Mouse (Mus musculus) urinary bladder, postnatal 4 days (tissue): ENCODE measurements at regions not wholly inside any gene's neighbourhood (a gene's known extent, or its start where the extent isn't known, plus 50 kb on each side); places are given as distances from the start of the nearest gene placed in this dataset.

Experiments used
- DNase-seq, 2 experiments: peaks; one replicate each; pipeline ENCODE4 v3.0.0; 2021 to 2022; ENCODE audit warnings: low spot score in 2 of 2

DNA sequence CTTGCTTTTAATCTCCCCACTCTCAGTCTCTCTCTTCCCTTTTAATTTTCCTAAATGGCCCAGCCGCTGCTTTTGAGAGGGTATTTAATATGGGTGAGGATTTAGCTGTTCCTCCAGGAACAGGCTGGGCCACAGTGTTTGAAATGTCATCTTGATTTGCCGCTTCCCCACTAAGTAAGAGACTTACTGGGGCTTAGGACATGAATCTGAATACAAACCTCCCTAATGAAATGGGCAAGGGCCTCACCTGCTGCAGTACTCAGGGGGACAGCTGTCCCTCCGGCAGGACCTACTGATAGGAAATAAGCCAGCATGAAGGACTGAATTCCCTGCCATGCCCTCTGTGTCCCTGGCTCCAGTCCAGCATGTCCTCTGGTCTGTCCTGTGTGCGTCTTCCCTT lies 50.6 kb upstream of the Prr23a1 start:
- DNase-seq, result no peak

DNA sequence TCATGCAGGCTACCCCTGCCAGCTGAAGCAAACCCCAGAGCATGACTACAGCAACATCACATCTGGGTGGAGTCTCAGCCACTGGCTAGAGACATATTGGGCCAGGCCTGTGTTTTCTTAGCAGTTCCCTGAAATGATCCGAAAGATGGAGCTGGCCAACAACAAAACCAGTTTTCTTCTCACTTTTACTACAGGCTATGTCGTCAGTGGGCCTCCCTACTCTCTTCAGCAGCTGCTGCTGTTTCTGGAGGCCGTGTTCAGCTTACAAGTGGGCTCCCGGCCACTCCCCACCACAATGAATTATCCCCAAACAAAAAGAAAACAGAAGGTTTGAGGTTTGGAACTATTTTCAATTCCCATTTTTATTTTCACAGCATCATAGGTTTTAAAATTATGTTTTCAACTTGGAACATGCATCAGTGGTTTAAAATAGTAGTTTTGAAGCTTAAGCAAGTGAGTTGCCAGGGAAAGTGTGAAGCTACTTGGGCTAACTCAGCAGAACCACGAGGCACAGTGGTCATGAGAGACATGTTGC lies 68.6 kb upstream of the Prr23a1 start:
- DNase-seq, result no peak

DNA sequence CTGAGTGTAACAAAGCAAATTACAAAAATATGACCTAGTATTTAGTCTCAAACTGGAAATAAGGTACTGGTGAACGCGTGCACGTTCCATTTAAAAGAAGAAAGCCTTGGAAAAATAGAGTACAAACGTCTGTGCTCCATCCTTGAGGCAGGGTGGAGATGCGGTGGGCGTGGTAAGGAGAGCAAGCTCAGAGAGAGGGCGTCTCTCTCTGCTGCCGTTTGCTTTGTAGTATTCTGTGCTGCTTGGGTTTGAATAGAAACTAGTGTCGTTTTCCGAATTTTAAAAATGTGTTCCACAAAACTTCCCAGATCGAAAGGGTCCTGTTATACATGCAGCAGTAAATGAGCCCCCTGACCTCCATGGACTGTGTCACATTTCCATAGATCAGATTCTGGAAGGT lies 69.1 kb upstream of the Prr23a1 start:
- no peak for DNase-seq

DNA sequence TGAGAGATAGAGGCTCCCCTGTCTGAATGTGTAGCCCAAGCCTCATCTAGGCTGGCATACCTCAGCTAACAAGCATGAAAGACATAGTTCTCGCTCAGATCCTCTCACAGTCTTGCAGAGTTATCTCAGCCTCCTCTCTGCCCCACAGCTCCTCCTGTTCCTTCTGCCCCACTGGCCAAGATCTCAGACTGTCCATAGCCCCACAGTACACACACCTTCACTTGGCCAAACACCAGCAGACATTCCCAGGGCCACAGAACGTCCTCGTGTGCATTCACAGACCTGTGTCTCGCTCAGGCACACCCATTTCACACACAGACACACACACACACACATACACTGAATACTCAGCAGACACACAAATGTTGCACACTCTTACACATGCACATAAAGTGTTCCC lies 87.5 kb upstream of the Prr23a1 start:
- DNase-seq, result peak in 1 of 2 experiments; percentile 51

DNA sequence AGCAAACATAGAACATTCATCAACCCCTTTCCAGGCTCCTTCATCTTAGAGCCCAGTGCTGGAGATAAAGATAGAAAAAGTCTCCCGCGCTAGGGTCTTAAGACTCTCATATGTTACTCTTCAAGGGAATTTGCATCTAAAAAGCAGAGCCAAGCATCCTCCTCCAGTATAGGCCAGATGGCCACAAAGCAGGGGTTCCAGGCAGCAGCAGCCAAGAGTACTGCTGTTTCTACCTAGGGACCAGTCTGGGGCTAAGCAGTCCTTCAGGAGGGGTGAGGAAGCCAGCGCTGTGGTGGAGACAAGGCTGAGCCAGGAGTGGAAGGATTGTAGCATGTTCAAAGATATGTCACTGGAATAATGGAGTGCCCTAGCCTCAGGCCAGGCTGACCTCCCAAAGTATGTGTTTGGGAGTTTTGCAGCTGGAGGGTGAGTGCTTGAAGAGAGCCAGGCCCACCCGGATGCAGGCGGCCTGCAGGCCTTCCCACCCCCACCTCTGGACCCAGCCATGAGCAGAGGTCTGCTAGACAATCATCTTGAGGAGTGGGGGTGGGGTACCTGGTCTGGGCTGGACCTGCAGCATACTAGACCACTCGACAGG lies 88.8 kb upstream of the Prr23a1 start:
- peak in 1 of 2 experiments; percentile 55 for DNase-seq

DNA sequence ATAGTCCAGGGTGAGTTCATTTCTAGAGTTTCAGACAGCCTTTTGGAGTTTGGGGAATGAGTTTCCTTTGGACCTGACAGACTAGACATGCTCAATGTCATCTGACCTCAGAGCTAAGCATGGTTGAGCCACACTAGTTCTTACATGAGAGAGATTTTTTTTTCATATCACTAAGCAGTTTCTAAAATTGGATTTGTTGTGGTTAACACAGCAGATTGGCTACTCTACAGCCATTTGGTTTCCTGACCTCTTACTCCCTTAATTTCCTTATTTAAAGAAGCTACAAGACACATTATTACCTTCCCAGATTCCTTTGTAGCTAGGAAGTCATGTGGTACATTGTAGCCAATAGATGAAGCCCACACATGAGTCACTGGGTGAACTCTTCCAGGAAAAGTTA lies 98.5 kb upstream of the Prr23a1 start:
- DNase-seq, result peak in 1 of 2 experiments; percentile 5

DNA sequence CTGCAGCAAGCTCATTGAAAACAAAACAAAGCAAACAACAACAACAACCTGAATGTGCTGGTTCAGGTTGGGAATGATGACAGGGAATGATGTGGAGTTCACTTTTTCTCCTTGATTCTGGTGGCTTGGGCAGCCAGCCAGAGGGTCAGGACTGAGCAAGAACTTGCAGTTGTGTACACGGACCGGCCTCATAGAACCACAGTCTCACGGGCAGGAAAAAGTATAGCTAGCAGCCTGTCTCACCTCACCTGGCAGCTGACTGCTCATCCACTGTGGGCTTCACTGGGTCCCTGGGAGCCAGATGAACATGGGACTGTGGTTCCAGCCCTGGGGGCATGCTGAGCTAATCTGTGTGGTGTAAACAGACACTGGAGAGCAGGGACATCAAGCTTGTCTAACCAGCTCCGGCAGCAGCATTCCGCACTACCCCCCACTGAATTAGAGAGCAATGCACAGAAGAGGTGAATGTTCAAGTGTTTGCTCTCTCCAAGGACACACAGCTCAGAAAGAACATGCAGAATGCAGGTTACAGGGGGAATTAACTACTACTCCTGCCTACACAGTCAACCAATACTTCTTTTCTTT lies 114.9 kb upstream of the Prr23a1 start:
- peak in 1 of 2 experiments; percentile 40 for DNase-seq

DNA sequence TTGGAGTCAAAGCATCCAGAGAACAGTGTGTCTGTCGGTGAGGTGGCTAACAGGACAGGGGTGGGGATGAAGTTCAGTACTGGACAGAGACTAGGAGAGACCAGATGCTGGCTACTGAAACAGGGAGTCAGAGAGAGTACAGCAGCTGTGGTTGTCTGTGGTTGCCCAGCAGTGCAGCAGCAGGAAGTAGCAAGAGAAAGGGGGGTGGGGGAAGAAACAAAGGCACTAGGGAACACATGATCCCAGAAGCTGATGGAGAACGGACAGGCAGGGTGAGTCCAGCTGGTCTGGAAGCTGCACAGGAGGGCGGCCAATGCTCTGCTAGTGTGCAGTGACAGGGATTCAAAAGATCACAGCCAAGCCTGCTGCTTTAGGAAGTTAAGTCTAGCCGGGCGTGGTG lies 115.7 kb upstream of the Prr23a1 start:
- DNase-seq, result no peak

DNA sequence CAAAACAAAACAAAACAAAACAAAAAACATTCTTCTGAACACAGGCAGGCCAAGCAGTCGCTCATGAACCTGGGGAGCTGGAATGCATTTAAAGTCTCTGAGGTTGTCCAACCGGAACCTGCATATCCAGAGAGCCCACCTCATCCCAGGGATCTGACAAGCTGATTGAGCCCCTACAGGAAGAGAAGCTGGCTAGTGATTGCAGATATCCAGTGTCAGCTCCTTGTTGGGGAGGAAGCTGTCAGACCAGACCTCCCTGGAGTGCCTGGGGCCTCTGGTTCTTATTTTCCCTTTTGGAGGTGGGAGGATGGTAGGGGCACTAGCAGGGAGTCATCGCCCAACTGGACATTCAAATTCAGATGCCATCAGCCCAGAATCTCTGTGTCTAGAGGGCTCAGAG lies 119.4 kb upstream of the Prr23a1 start:
- DNase-seq, result no peak

DNA sequence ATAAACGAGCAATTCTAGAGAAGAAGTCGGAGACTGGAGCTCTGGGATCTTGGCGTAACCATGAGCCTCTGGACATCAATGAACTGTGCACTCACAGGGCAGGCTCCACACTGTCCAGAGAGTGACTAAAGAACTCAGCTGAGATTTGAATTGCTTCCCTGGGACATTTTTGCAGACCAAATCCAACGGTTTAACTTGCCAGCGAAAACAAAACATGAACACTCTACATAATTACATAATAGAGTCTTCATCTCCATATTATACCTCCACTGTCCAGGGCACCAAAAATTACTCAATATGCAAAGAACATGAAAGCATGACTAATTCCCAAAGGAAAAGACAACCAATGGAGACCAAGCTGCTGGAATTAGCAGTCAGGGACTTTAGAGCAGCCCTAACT lies 119.9 kb upstream of the Mrps22 start:
- DNase-seq, result no peak

DNA sequence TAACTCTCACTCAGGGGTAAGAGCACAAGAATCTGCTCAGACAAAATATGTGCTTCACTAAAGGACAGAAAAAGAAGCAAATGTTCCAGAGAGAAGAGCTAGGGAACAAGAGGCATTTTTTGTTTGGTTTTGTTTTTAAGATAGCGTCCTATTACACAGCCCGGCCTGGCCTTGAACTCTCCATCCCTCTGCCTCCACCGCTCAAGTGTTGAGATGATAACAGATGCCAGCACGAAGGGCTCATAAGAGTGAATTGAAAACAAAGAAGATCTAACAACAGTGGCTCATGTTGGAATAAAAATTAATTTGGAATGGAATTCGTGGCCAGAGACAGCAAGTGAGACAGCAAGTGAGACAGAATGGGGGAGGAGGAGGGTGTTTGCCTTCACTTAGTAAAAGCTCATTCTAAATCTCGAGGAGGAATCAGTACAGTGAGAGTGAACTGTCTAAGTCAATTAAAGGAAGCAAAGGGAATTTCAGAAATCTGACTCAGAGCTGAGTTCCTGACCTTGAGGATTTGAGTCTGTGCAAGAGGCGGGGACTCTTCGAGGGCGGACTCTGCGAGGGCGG lies 116.3 kb upstream of the Mrps22 start:
- no peak for DNase-seq

DNA sequence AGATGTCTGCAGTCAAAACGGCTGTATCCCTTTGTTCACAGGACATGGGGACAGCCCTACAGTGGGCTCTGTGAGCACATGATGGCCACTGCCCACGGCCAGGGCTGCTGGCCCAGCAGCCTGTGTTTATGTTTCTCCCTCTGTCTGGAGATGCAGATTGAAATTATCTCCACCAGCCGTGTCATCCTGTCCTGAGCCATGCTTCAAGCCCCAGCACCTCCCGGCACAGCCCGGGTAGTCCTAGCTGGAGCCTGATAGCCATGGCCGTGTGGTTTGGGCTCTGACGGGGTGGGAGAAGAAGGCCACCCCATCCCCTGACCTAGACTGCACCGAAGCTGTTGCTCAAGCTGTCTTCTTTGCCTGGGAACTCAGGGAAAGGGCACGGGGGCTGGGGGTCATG lies 113.2 kb upstream of the Mrps22 start:
- no peak for DNase-seq

DNA sequence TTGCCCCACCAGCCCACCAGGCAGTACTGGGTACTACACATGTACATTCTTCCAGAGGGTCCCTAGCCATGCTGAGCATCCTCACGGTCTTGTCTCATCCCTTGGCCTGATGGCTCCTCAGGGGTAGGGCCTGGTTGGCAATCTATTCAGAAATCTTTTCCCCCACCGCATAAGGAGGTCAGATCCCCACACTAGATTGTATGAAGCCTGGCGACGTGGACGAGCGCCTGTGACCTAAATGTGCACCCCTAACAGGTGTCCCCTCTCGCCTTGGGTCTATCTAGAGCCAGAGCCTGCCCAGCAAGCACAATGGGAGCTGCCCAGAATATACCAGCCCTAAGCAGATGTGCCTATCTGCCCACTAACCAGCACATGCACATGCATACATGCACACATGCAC lies 111.4 kb upstream of the Mrps22 start:
- DNase-seq, result peak in 1 of 2 experiments; percentile 51

DNA sequence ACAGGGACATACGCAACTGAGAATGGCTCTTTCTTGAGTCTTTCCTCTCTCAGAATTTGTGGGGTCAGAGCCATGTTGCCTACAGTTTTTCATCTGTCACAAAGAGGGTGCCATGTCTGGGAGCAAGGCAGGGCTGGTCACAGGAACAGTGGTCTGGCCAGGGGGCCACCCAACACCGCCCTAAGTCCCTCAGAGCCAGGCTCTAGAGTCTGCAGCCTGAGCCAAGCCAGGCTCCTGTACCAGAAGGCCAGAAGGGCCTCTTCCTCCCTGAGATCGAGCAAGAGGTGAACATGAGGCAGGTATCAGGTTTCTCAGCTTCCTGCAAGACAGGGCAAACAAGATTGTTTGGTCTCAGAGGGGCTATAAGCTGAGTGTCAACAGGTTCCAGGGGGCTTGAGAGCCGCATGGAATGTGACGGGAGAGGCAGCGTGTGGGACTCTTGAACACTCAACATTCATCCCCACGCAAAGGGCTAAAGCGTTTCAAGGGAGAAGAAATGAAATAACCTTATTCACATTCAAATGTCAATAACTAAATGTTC lies 110.6 kb upstream of the Mrps22 start:
- DNase-seq, result peak in 1 of 2 experiments; percentile 55

DNA sequence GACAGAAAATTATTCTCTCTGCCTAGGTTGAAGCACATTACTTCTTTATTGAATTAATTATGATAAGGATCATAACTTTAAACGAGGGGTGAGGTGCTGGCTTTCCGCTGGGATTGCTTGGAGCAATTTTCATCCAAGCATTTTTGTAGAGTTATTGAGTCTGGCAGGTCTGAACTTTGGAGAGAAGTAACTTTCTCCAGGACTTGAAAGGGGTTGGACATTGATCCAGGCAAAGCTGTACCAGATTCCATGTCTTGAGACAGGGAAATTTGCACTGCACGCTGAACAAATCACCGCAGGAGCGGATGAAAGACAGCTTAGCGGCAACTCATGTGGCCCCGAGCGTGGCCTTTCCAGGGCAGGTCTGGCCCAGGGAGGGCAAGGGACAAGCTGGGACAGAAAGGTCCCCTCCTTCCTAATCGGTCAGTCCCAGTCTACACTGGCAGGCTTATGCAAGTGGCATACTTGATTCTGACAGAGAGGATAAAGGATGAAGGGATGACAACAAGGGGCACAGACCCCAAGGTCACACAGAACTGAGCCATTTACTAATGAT lies 108.8 kb upstream of the Mrps22 start:
- peak in 1 of 2 experiments; percentile 43 for DNase-seq

DNA sequence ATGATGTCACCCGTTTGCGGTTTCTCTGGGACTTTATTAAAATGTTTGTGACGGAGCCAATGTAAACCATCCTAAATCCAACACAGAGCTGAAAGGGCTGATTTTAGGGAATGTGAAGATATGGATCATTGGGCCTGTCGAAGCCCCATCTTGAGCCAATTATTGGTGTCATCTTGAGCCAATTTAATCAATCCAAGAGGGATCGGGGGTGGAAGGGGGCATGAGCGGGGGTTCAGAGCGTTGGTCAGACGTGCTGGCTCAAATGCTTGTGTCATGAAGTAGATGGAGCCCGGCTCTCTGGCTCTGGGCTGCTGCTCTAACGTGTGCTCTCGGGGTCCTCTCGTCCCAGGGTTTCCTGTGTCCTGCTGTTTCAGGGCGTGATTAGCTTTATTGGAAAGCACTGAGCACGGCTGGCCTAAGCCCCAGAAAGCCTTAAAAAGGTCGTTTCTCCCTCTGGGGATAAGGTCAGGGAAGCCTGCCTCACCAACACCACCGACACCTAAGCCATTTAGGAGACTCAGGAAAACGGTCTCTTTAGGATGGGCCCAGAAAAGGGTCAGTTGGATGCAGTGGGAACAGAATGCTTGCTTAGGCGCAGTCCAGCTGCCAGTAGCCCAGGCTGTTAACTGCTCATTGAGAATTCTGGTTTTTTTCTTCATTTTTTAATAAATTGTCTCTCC lies 106.7 kb upstream of the Mrps22 start:
- DNase-seq, result peak in 1 of 2 experiments; percentile 45

DNA sequence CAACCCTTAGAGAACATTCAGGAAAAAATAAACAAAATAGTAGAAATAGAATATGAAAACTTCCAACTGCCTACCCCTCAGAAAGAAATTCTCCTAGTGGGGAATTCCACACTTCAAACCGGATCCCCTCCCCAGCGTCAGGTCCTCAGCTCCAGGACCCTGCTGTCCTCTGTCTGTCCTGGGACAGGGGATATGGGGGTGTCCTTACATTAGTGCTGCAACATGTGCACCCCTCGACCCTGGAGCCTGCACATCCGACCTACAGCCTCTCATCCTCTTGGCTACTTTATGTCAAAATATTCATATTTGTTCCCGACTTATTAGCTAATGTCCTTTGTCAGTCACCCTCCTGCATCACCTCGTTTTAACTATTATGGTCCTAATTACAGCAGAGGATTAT lies 106.0 kb upstream of the Mrps22 start:
- DNase-seq, result peak in 1 of 2 experiments; percentile 52

DNA sequence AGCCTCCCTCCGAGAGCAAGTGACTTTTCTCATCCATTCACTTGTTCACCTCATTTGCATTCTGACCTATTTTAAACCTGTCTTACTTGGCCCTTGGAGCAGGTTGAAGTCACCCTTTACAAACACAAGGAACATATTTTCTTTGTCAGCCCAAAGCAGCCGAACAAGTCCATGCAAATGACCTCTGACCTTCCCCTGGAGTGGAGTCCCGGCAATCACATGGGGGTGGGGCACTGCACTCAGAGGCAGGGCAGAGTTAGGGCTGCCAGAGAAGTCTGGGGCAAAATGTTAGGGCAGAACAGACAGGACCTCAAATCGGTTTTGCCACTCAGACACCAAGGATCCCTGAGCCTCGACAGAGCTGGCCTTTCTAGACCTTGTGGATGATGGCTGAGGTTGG lies 102.7 kb upstream of the Mrps22 start:
- DNase-seq, result peak; percentile 15 to 57

DNA sequence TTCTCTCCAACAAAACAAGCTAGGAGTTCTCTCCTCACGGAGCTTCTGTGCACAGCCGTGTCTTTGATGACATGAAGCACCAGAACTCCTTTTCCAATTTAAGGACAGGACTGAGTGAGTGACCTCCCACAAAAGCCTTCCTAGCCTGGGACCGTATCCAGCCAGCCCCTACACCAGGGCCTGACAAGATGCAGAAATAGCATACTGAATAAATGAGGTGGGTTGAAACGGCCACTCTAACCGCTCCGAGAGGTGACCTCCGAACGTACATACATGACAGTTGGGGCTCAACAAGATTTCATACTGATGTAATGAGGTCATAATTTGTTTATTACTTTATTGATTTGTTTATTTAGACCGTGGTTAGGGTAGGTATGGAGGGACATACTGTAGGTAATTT lies 101.9 kb upstream of the Mrps22 start:
- peak in 1 of 2 experiments; percentile 43 for DNase-seq

DNA sequence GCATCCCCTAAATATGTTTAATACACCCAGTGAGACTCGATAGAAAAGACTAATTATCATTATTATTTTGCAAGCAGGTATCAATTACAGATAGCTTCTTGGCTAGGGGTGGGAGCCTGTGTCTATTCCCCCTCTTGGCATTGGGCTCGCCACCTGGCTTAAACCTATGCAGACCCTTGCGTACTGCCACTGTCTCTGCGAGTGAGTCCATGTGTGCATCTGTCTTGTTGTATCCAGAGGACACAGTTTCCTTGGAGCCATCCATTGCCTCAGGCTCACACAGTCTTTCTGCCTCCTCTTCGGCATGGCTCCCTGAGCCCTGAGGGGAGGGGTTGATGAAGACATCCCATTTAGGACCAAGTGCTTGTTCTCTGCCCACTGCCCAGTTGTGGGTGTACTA lies 99.1 kb upstream of the Mrps22 start:
- DNase-seq, result peak in 1 of 2 experiments; percentile 54

DNA sequence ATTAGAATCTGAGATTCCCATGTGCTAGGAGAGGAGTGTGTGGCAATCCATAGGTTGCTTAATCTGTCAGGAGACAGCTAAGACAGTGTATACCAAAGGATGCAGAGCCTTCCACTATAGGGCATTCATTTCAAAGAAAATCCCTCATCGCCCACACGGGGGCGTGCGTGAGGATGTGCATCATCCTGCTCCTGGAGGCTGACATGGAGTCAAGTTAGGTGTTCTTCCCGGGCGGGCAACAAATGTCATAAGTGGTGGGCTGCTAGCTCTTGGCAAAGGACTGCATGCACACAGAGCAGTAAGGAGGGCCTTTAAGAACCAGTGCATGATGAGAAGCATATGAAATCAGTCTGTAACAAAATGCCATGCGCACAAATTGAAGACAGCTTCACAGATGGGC lies 95.7 kb upstream of the Mrps22 start:
- DNase-seq, result peak in 1 of 2 experiments; percentile 55

DNA sequence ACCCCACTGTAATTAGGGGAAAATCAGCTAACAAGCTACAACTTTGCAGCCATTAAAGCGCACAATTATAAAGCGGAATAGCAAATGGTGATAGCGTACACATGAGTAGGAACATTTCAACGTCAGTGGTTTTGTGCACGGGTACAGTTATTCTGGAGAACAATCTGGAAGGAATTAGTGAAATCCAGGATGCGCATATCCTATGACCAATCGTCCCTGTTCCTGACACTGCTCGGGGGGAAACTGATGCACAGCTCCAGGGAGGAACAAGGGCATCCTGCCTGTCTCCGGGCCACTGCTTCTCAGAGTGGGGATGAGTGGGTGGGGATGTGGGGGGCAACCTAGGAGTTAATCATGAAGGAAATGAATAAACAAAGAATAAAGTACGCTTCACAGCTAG lies 93.6 kb upstream of the Mrps22 start:
- peak in 1 of 2 experiments; percentile 34 for DNase-seq
